Mouse (Mus musculus) kidney, embryonic 14.5 days (tissue): ENCODE data around the gene Pard3. TPM values are rescaled to one million over a fixed set of nuclear protein-coding genes. Genes with fewer than 3 reads are reported as not detected.

Experiments used
- ATAC-seq: fragments of 200-750 bp; cut with Nextera tagmentation; 2 replicates; pipeline ENCODE4 v1.8.0; 2017; ENCODE audit warnings: moderate number of reproducible peaks, mild to moderate bottlenecking, moderate TSS enrichment, moderate library complexity; ENCODE audit not compliant: low FRiP score, low TSS enrichment
- H3K27ac ChIP-seq: fragments of 300-500 bp; sonication (generic); 2 replicates; pipeline ENCODE4 v1.5.1; 2014; ENCODE audit warnings: low read depth, mild to moderate bottlenecking, low read length, moderate library complexity, mixed read lengths
- H3K27me3 ChIP-seq: fragments of 300-500 bp; sonication (generic); 2 replicates; pipeline ENCODE4 v1.6.1; 2014; ENCODE audit warnings: mild to moderate bottlenecking, low read length; ENCODE audit not compliant: control insufficient read depth, insufficient read depth
- H3K36me3 ChIP-seq: fragments of 300-500 bp; sonication (generic); 2 replicates; pipeline ENCODE4 v1.6.1; 2014; ENCODE audit warnings: low read length, mixed read lengths; ENCODE audit not compliant: control insufficient read depth, insufficient read depth
- H3K4me1 ChIP-seq: fragments of 300-500 bp; sonication (generic); 2 replicates; pipeline ENCODE4 v1.6.1; 2014; ENCODE audit warnings: low read length, mixed read lengths; ENCODE audit not compliant: control insufficient read depth, insufficient read depth
- H3K4me2 ChIP-seq: fragments of 300-500 bp; sonication (generic); replicated peaks from 2 replicates; pipeline ENCODE4 v1.6.1; 2014; ENCODE audit warnings: low read depth, mild to moderate bottlenecking, low read length
- H3K4me3 ChIP-seq: fragments of 300-500 bp; sonication (generic); 2 replicates; pipeline ENCODE4 v1.5.1; 2014; ENCODE audit warnings: mild to moderate bottlenecking, low read length
- H3K9ac ChIP-seq: fragments of 300-500 bp; sonication (generic); 2 replicates; pipeline ENCODE4 v1.6.1; 2014; ENCODE audit warnings: low read depth, mild to moderate bottlenecking, low read length, moderate library complexity
- H3K9me3 ChIP-seq: fragments of 300-500 bp; sonication (generic); 2 replicates; pipeline ENCODE4 v1.6.1; 2016; ENCODE audit warnings: low read length; ENCODE audit not compliant: control insufficient read depth
- WGBS: fragments of 180-500 bp; shearing (Covaris S2); extraction: QIAGEN DNeasy Blood & Tissue Kit; methylation state at CpG from one replicate; pipeline ENCODE4 v1.1.7; 2014; 5-methylcytosine and 5-hydroxymethylcytosine counted together
- polyA plus RNA-seq: library from polyadenylated mRNA; unstranded; fragments of >200 nt; fragmentation: Nextera tagmentation; extraction: Ambion mirVana; gene quantifications from 2 replicates; pipeline ENCODE4 v1.2.1, GENCODE M21; 2014

Gene Pard3
- polyA plus RNA-seq, 1 experiment from 2014 or later: 36.9 TPM

GRCm38 (mm10) chr8:127188671-127189070 is 125.0 kb downstream of the Pard3 start:
- Histone ChIP-seq H3K9ac (no peak overlapping the region), H3K4me2 (no peak overlapping the region), H3K36me3 (no peaks in the 10 kb centered on the region), H3K4me1 (peaks cover 31% of the 10 kb centered on the region), H3K27me3 (no peaks in the 10 kb centered on the region), H3K4me3 (no peak overlapping the region), H3K27ac (no peak overlapping the region), H3K9me3 (no peaks in the 10 kb centered on the region)
- no peak for ATAC-seq

- Histone ChIP-seq H3K27me3 (no peaks in the 10 kb centered on the region), H3K36me3 (no peaks in the 10 kb centered on the region), H3K9ac (no peak overlapping the region), H3K9me3 (no peaks in the 10 kb centered on the region), H3K27ac (no peak overlapping the region), H3K4me3 (no peak overlapping the region), H3K4me1 (peaks cover 17% of the 10 kb centered on the region), H3K4me2 (no peak overlapping the region)
- 42% methylated on average over 7 of the region's 7 CpGs for WGBS
- no peak for ATAC-seq
These were observed 126.7 kb downstream of the Pard3 start for GRCm38 (mm10) chr8:127190350-127190749.

- H3K4me2 ChIP-seq: no peak overlapping the region
- H3K36me3 ChIP-seq: no peaks in the 10 kb centered on the region
- H3K4me1 ChIP-seq: peaks cover 17% of the 10 kb centered on the region
- no peak overlapping the region for H3K4me3 ChIP-seq
- no peaks in the 10 kb centered on the region for H3K27me3 ChIP-seq
- H3K9ac ChIP-seq: no peak overlapping the region
- 35% methylated on average over 5 of the region's 5 CpGs for WGBS
- no peaks in the 10 kb centered on the region for H3K9me3 ChIP-seq
- ATAC-seq: peak; percentile 28; the same call in 1 of the 2 replicates
- H3K27ac ChIP-seq: 0 out of 2 replicates have a peak overlapping the region, but pooled peaks have one; percentile 13
These were observed 127.7 kb downstream of the Pard3 start for GRCm38 (mm10) chr8:127191387-127191786.

- H3K4me1 ChIP-seq: peaks cover 17% of the 10 kb centered on the region
- no peak overlapping the region for H3K4me3 ChIP-seq
- no peaks in the 10 kb centered on the region for H3K36me3 ChIP-seq
- WGBS: 27% methylated on average over 6 of the region's 6 CpGs
- 0 out of 2 replicates have a peak overlapping the region, but pooled peaks have one; percentile 13 for H3K27ac ChIP-seq
- H3K4me2 ChIP-seq: no peak overlapping the region
- no peak for ATAC-seq
- no peaks in the 10 kb centered on the region for H3K9me3 ChIP-seq
- H3K27me3 ChIP-seq: no peaks in the 10 kb centered on the region
- no peak overlapping the region for H3K9ac ChIP-seq
These were observed 128.1 kb downstream of the Pard3 start for GRCm38 (mm10) chr8:127191824-127192223.

- no peaks in the 10 kb centered on the region for H3K9me3 ChIP-seq
- no peak overlapping the region for H3K4me3 ChIP-seq
- H3K4me1 ChIP-seq: peaks cover 17% of the 10 kb centered on the region
- whole genome bisulfite sequencing: 85% methylated on average over 10 of the region's 10 CpGs
- no peak overlapping the region for H3K4me2 ChIP-seq
- no peaks in the 10 kb centered on the region for H3K36me3 ChIP-seq
- no peak overlapping the region for H3K27ac ChIP-seq
- no peak overlapping the region for H3K9ac ChIP-seq
- no peaks in the 10 kb centered on the region for H3K27me3 ChIP-seq
- ATAC-seq: no peak
These were observed 128.6 kb downstream of the Pard3 start for GRCm38 (mm10) chr8:127192331-127192730.

GRCm38 (mm10) chr8:127193375-127193774 is 129.7 kb downstream of the Pard3 start:
- Histone ChIP-seq H3K9me3 (no peaks in the 10 kb centered on the region), H3K27ac (no peak overlapping the region), H3K27me3 (no peaks in the 10 kb centered on the region), H3K4me2 (no peak overlapping the region), H3K36me3 (no peaks in the 10 kb centered on the region), H3K4me3 (no peak overlapping the region), H3K9ac (no peak overlapping the region), H3K4me1 (peaks cover 17% of the 10 kb centered on the region)
- WGBS: 56% methylated on average over 6 of the region's 6 CpGs
- ATAC-seq: no peak

- Histone ChIP-seq H3K4me2 (no peak overlapping the region), H3K9ac (no peak overlapping the region), H3K4me3 (no peak overlapping the region), H3K27me3 (no peaks in the 10 kb centered on the region), H3K27ac (no peak overlapping the region), H3K9me3 (no peaks in the 10 kb centered on the region), H3K36me3 (no peaks in the 10 kb centered on the region), H3K4me1 (peaks cover 17% of the 10 kb centered on the region)
- 79% methylated on average over 15 of the region's 15 CpGs for WGBS
- ATAC-seq: no peak
These were observed 131.2 kb downstream of the Pard3 start for GRCm38 (mm10) chr8:127194786-127195407.

- Histone ChIP-seq H3K9me3 (no peaks in the 10 kb centered on the region), H3K4me2 (no peak overlapping the region), H3K9ac (no peak overlapping the region), H3K4me3 (no peak overlapping the region), H3K4me1 (peaks cover 11% of the 10 kb centered on the region; the same call in 1 of the 2 replicates), H3K36me3 (no peaks in the 10 kb centered on the region), H3K27me3 (no peaks in the 10 kb centered on the region), H3K27ac (no peak overlapping the region)
- 61% methylated on average over 13 of the region's 13 CpGs for WGBS
- no peak for ATAC-seq
These were observed 133.0 kb downstream of the Pard3 start for GRCm38 (mm10) chr8:127196505-127197265.

GRCm38 (mm10) chr8:127207455-127207854 is 143.8 kb downstream of the Pard3 start:
- Histone ChIP-seq H3K4me1 (no peaks in the 10 kb centered on the region), H3K4me3 (no peak overlapping the region), H3K4me2 (no peak overlapping the region), H3K9me3 (no peaks in the 10 kb centered on the region), H3K9ac (no peak overlapping the region), H3K27ac (no peak overlapping the region), H3K27me3 (no peaks in the 10 kb centered on the region), H3K36me3 (no peaks in the 10 kb centered on the region)
- ATAC-seq: no peak
- 40% methylated on average over 4 of the region's 4 CpGs for WGBS
